Mouse (Mus musculus): Measurements from ENCODE around the gene Zfp963. TPM values are rescaled to one million over a fixed set of nuclear protein-coding genes. Genes with fewer than 3 reads are reported as not detected.
A peak's percentile ranks its signal among the peaks of the same experiment; 100 is the strongest.

Zfp963 gene
- total and polyA plus RNA-seq, 3 experiments: 0.51 to 16.4 (median 7.5) TPM

- peaks cover 28% of the 10 kb centered on the region for H3K4me1 ChIP-seq (ENCODE audit: insufficient read depth, low read depth, low read length)
- no peaks in the 10 kb centered on the region for H3K27me3 ChIP-seq (ENCODE audit: insufficient read depth, low read length)
- DNase-seq (ENCODE audit: low spot score) (no peak), ATAC-seq (ENCODE audit: extremely low read depth, insufficient number of reproducible peaks, low FRiP score, poor library complexity, severe bottlenecking) (no peak)
- no peak overlapping the region for H3K4me3 ChIP-seq (ENCODE audit: low read depth, low read length)
- H3K36me3 ChIP-seq (replicated peaks): peaks cover 15% of the 10 kb centered on the region
- H3K9me3 ChIP-seq (replicated peaks): no peaks in the 10 kb centered on the region
- no peak for TF ChIP-seq POLR2AphosphoS5 (IDR thresholded peaks at IDR 0.05; ENCODE audit: insufficient replicate concordance, low read depth, low read length)
- no peak for TF ChIP-seq GATA2 (IDR thresholded peaks at IDR 0.05; ENCODE audit: borderline replicate concordance, low read depth, low read length)
Observed at GRCm38 (mm10) chr8:69777111-69777510, 27.3 kb upstream of the Zfp963 start.

GRCm38 (mm10) chr8:69775149-69775534 is 25.4 kb upstream of the Zfp963 start:
- Histone ChIP-seq H3K4me1 (ENCODE audit: insufficient read depth, low read depth, low read length) (peaks cover 34% of the 10 kb centered on the region), H3K36me3 (replicated peaks) (peaks cover 34% of the 10 kb centered on the region), H3K27me3 (ENCODE audit: insufficient read depth, low read length) (no peaks in the 10 kb centered on the region), H3K9me3 (replicated peaks) (0 out of 2 replicates have a peak, but pooled peaks cover 2% of the 10 kb centered on the region), H3K4me3 (ENCODE audit: low read depth, low read length) (peak overlapping the region; percentile 97; the same call in 1 of the 2 replicates)
- no peak for ATAC-seq (ENCODE audit: extremely low read depth, insufficient number of reproducible peaks, low FRiP score, poor library complexity, severe bottlenecking)
- no peak for TF ChIP-seq CTCF (IDR thresholded peaks at IDR 0.05; ENCODE audit: low read depth, low read length)
- TF ChIP-seq TAL1 (conservative IDR thresholded peaks at IDR 0.05; ENCODE audit: low read depth, low read length): no peak
- TF ChIP-seq GATA2 (IDR thresholded peaks at IDR 0.05; ENCODE audit: borderline replicate concordance, low read depth, low read length): no peak
- TF ChIP-seq GATA1 (IDR thresholded peaks at IDR 0.05; ENCODE audit: borderline replicate concordance, low read length): no peak
- TF ChIP-seq POLR2AphosphoS5 (IDR thresholded peaks at IDR 0.05; ENCODE audit: insufficient replicate concordance, low read depth, low read length): no peak
- DNase-seq (ENCODE audit: low spot score): no peak

- Histone ChIP-seq H3K9me3 (replicated peaks) (peaks cover 3% of the 10 kb centered on the region; the same call in 1 of the 2 replicates), H3K27me3 (ENCODE audit: insufficient read depth, low read length) (no peaks in the 10 kb centered on the region), H3K4me3 (ENCODE audit: low read depth, low read length) (peak within 1 kb of the TSS; percentile 97), H3K36me3 (replicated peaks) (peaks cover 39% of the 10 kb centered on the region), H3K4me1 (ENCODE audit: insufficient read depth, low read depth, low read length) (peaks cover 34% of the 10 kb centered on the region)
- ATAC-seq (ENCODE audit: extremely low read depth, insufficient number of reproducible peaks, low FRiP score, poor library complexity, severe bottlenecking): peak; percentile 99
- TF ChIP-seq TAL1 (conservative IDR thresholded peaks at IDR 0.05; ENCODE audit: low read depth, low read length): no peak
- no peak for TF ChIP-seq CTCF (IDR thresholded peaks at IDR 0.05; ENCODE audit: low read depth, low read length)
- no peak for TF ChIP-seq POLR2AphosphoS5 (IDR thresholded peaks at IDR 0.05; ENCODE audit: insufficient replicate concordance, low read depth, low read length)
- no peak for TF ChIP-seq GATA2 (IDR thresholded peaks at IDR 0.05; ENCODE audit: borderline replicate concordance, low read depth, low read length)
- no peak for TF ChIP-seq GATA1 (IDR thresholded peaks at IDR 0.05; ENCODE audit: borderline replicate concordance, low read length)
- peak; percentile 93 for DNase-seq (ENCODE audit: low spot score)
Observed at GRCm38 (mm10) chr8:69774503-69775148, 24.9 kb upstream of the Zfp963 start, which contains the start of gene Gm20422. TSS of gene Gm20422 (minus strand) at chr8:69774886.

GRCm38 (mm10) chr8:69772106-69772505 is 22.3 kb upstream of the Zfp963 start:
- Histone ChIP-seq H3K27me3 (ENCODE audit: insufficient read depth, low read length) (no peaks in the 10 kb centered on the region), H3K4me1 (ENCODE audit: insufficient read depth, low read depth, low read length) (peaks cover 28% of the 10 kb centered on the region), H3K36me3 (replicated peaks) (peaks cover 63% of the 10 kb centered on the region), H3K9me3 (replicated peaks) (peaks cover 20% of the 10 kb centered on the region), H3K4me3 (ENCODE audit: low read depth, low read length) (no peak overlapping the region)
- no peak for DNase-seq (ENCODE audit: low spot score)
- TF ChIP-seq TAL1 (conservative IDR thresholded peaks at IDR 0.05; ENCODE audit: low read depth, low read length) (no peak), CTCF (IDR thresholded peaks at IDR 0.05; ENCODE audit: low read depth, low read length) (no peak), GATA2 (IDR thresholded peaks at IDR 0.05; ENCODE audit: borderline replicate concordance, low read depth, low read length) (no peak), POLR2AphosphoS5 (IDR thresholded peaks at IDR 0.05; ENCODE audit: insufficient replicate concordance, low read depth, low read length) (no peak), GATA1 (IDR thresholded peaks at IDR 0.05; ENCODE audit: borderline replicate concordance, low read length) (no peak)
- ATAC-seq (ENCODE audit: extremely low read depth, insufficient number of reproducible peaks, low FRiP score, poor library complexity, severe bottlenecking): no peak

- ATAC-seq (ENCODE audit: extremely low read depth, insufficient number of reproducible peaks, low FRiP score, poor library complexity, severe bottlenecking): no peak
- TF ChIP-seq POLR2AphosphoS5 (IDR thresholded peaks at IDR 0.05; ENCODE audit: insufficient replicate concordance, low read depth, low read length): no peak
- no peak for TF ChIP-seq GATA1 (IDR thresholded peaks at IDR 0.05; ENCODE audit: borderline replicate concordance, low read length)
- TF ChIP-seq CTCF (IDR thresholded peaks at IDR 0.05; ENCODE audit: low read depth, low read length): no peak
- no peak for TF ChIP-seq GATA2 (IDR thresholded peaks at IDR 0.05; ENCODE audit: borderline replicate concordance, low read depth, low read length)
- TF ChIP-seq TAL1 (conservative IDR thresholded peaks at IDR 0.05; ENCODE audit: low read depth, low read length): no peak
- no peak overlapping the region for H3K4me3 ChIP-seq (ENCODE audit: low read depth, low read length)
- H3K36me3 ChIP-seq (replicated peaks): peaks cover 70% of the 10 kb centered on the region
- DNase-seq (ENCODE audit: low spot score): no peak
- H3K27me3 ChIP-seq (ENCODE audit: insufficient read depth, low read length): no peaks in the 10 kb centered on the region
- H3K4me1 ChIP-seq (ENCODE audit: insufficient read depth, low read depth, low read length): peaks cover 25% of the 10 kb centered on the region
- H3K9me3 ChIP-seq (replicated peaks): peaks cover 26% of the 10 kb centered on the region
Observed at GRCm38 (mm10) chr8:69771221-69771620, 21.5 kb upstream of the Zfp963 start.

- ATAC-seq (ENCODE audit: extremely low read depth, insufficient number of reproducible peaks, low FRiP score, poor library complexity, severe bottlenecking) (no peak), DNase-seq (ENCODE audit: low spot score) (no peak)
- peaks cover 22% of the 10 kb centered on the region for H3K9me3 ChIP-seq (replicated peaks)
- H3K4me3 ChIP-seq (ENCODE audit: low read depth, low read length): no peak overlapping the region
- peaks cover 81% of the 10 kb centered on the region for H3K36me3 ChIP-seq (replicated peaks)
- no peaks in the 10 kb centered on the region for H3K27me3 ChIP-seq (ENCODE audit: insufficient read depth, low read length)
- no peaks in the 10 kb centered on the region; the same call in 1 of the 2 replicates for H3K4me1 ChIP-seq (ENCODE audit: insufficient read depth, low read depth, low read length)
- no peak for TF ChIP-seq GATA2 (IDR thresholded peaks at IDR 0.05; ENCODE audit: borderline replicate concordance, low read depth, low read length)
- TF ChIP-seq CTCF (IDR thresholded peaks at IDR 0.05; ENCODE audit: low read depth, low read length): no peak
Observed at GRCm38 (mm10) chr8:69761814-69762445, 12.2 kb upstream of the Zfp963 start.

Data from G1E (cell line).